30 mouse cellular contexts compared by ENCODE assay signal in the genomic region with DNA sequence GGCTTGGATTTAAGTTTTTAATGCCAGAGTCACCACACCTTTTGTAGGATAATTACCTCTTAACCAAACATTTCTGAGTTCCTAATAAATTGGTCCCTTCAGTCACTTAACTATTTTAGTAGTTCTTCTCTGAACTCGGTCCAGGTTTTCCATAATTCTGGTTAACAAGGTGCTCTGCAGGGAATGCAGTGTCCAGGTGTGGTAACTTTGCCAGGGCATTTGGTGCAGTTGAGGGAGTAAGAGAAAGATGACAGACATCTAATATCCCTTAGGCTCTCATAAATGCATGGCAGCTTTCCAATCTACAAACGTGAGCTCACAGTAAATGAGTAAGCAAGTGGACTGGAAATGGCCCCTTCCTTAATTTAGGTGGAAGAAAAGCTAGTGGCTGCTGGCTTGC.
"Had no signal": no experiment of that assay in that cellular context is flagged by ENCODE, and none has a peak within 500 bp of the region (broad histone marks: within the 10 kb centered on the region; RNA-seq: fewer than 3 reads in every experiment).

No protein-coding gene starts in this region.

- H3K27ac ChIP-seq: left cerebral cortex, adult 2 months; limb, embryonic 15.5 days; liver, embryonic 12.5 days; liver, embryonic 13.5 days; liver, embryonic 14.5 days; liver, embryonic 15.5 days; lung, embryonic 15.5 days; macrophage; midbrain, embryonic 10.5 days; midbrain, embryonic 12.5 days; midbrain, embryonic 13.5 days; midbrain, embryonic 15.5 days; neural tube, embryonic 12.5 days had no signal

- H3K4me3 ChIP-seq: left cerebral cortex, adult 2 months; limb, embryonic 15.5 days; liver, embryonic 12.5 days; liver, embryonic 13.5 days; liver, embryonic 15.5 days; lung, embryonic 15.5 days; megakaryocyte, embryonic 14.5 days; midbrain, embryonic 10.5 days; midbrain, embryonic 12.5 days; midbrain, embryonic 13.5 days; midbrain, embryonic 15.5 days; myocyte; neural tube, embryonic 12.5 days had no signal

- H3K4me2 ChIP-seq: limb, embryonic 15.5 days; liver, embryonic 11.5 days; liver, embryonic 12.5 days; liver, embryonic 13.5 days; liver, embryonic 15.5 days; lung, embryonic 14.5 days; lung, embryonic 15.5 days; midbrain, embryonic 11.5 days; midbrain, embryonic 12.5 days; midbrain, embryonic 13.5 days; midbrain, embryonic 15.5 days; neural tube, embryonic 12.5 days had no signal

- H3K9me3 ChIP-seq: limb, embryonic 15.5 days; liver, embryonic 12.5 days; liver, embryonic 13.5 days; liver, embryonic 15.5 days; lung, embryonic 15.5 days; megakaryocyte, embryonic 14.5 days; midbrain, embryonic 10.5 days; midbrain, embryonic 12.5 days; midbrain, embryonic 13.5 days; midbrain, embryonic 15.5 days; neural tube, embryonic 12.5 days had no signal

- H3K4me1 ChIP-seq: limb, embryonic 15.5 days; liver, embryonic 12.5 days; liver, embryonic 13.5 days; liver, embryonic 15.5 days; lung, embryonic 15.5 days; megakaryocyte, embryonic 14.5 days; midbrain, embryonic 10.5 days; midbrain, embryonic 12.5 days; midbrain, embryonic 13.5 days; midbrain, embryonic 15.5 days; neural tube, embryonic 12.5 days had no signal

- H3K36me3 ChIP-seq: limb, embryonic 15.5 days; liver, embryonic 12.5 days; liver, embryonic 13.5 days; liver, embryonic 15.5 days; lung, embryonic 15.5 days; midbrain, embryonic 10.5 days; midbrain, embryonic 12.5 days; midbrain, embryonic 13.5 days; midbrain, embryonic 15.5 days; neural tube, embryonic 12.5 days had no signal

- DNase-seq: left cerebral cortex, postnatal 4 days; liver; liver, embryonic 13.5 days; liver, postnatal 0 days; lung, adult 18-20 months; lung, adult 2 months; lung, embryonic 14.5 days; lung, postnatal 10 days; lung, postnatal 14 days; lung, postnatal 36 days; lung, postnatal 4 days; midbrain, embryonic 14.5 days had no signal

- H3K9ac ChIP-seq: limb, embryonic 15.5 days; liver, embryonic 12.5 days; liver, embryonic 13.5 days; liver, embryonic 14.5 days; liver, embryonic 15.5 days; liver, postnatal 0 days; lung, embryonic 14.5 days; lung, embryonic 15.5 days; midbrain, embryonic 12.5 days; midbrain, embryonic 13.5 days; midbrain, embryonic 15.5 days; neural tube, embryonic 12.5 days had no signal

- ATAC-seq: liver, embryonic 12.5 days; liver, postnatal 0 days; lung, postnatal 0 days; midbrain, embryonic 13.5 days; midbrain, embryonic 15.5 days; midbrain, embryonic 16.5 days had no signal

- H3K27me3 ChIP-seq: limb, embryonic 15.5 days; liver, embryonic 12.5 days; liver, embryonic 13.5 days; liver, embryonic 15.5 days; lung, embryonic 15.5 days; midbrain, embryonic 12.5 days; midbrain, embryonic 13.5 days; midbrain, embryonic 15.5 days; neural tube, embryonic 12.5 days had no signal
